Mouse (Mus musculus) layer of hippocampus, adult 2 months (tissue): ENCODE data around the gene Gatad2b. TPM values are rescaled to one million over a fixed set of nuclear protein-coding genes. Genes with fewer than 3 reads are reported as not detected.
A peak's percentile ranks its signal among the peaks of the same experiment; 100 is the strongest.
"Not testable (repeated sequence)": the region's sequence is repeated elsewhere in the genome, so short reads cannot be mapped to it uniquely, and the experiment has no call there.

Experiments
- DNase-seq, 2 experiments: peaks; one replicate each; pipeline ENCODE4 v3.0.0; 2022; ENCODE audit warnings: low spot score in 2 of 2
- H3K27ac ChIP-seq: fragments of 200-600 bp; 2 replicates; pipeline ENCODE4 v1.8.1; 2022
- H3K4me3 ChIP-seq: fragments of 200-600 bp; 2 replicates; pipeline ENCODE4 v1.8.1; 2022; ENCODE audit warnings: mild to moderate bottlenecking
- CTCF ChIP-seq: fragments of 200-600 bp; conservative IDR thresholded peaks from 2 replicates; pipeline ENCODE4 v1.8.1; 2022; ENCODE audit warnings: antibody characterized with exemption, mild to moderate bottlenecking, moderate library complexity
- total RNA-seq, 2 experiments: library from RNA; stranded (reverse); gene quantifications; 2 replicates each; pipeline ENCODE4 v1.2.3; 2021

Gatad2b gene
- total RNA-seq, 2 experiments from 2014 or later = 107 to 108 TPM

DNA sequence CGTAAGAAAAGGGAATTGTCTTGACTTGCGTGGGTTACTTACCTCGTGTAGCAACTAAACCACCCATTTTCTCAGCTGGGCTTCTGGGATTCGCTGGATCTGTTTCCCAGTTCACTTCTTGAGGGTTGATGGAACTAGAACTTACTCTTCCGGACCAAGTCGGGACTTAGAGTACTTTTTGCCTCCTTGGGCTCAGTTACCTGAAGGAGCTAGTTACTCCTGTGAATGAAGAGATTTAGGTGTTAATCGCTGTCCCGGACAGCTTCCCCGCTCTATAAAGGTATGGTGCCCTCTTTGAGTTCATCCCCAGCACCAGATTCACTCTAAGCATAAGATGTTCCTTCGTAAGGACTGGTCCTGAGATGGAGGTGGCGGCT, 1.1 kb downstream of the Gatad2b start:
- no peak for DNase-seq
- no peak for TF ChIP-seq CTCF

DNA sequence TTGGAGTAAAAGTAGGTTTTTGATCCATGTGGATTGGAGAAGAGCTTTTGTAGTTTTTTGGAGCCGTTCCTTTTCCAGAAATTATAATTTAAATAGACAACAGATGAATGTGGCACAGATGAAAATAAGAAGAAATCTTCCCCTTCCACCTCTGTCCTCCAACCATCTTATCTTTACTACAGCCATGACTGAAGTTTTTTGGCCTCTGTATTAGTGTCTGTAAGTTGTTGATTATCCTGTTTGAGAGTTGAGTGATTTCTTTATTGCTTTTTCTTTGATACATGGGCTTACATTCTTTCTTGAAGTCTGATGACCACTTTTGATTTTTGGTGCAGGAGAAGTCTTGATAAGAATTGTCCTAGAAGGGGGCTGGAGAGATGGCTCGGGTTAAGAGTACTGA, 1.7 kb downstream of the Gatad2b start:
- no peak for DNase-seq
- no peak for TF ChIP-seq CTCF
- Histone ChIP-seq H3K4me3 (peak overlapping the region; percentile 68), H3K27ac (0 out of 2 replicates have a peak overlapping the region, but pooled peaks have one; percentile 98)

More for the DNA sequence above, 1.1 kb downstream of the Gatad2b start:
- Histone ChIP-seq H3K4me3 (peak overlapping the region; percentile 68), H3K27ac (peak overlapping the region; percentile 98)

DNA sequence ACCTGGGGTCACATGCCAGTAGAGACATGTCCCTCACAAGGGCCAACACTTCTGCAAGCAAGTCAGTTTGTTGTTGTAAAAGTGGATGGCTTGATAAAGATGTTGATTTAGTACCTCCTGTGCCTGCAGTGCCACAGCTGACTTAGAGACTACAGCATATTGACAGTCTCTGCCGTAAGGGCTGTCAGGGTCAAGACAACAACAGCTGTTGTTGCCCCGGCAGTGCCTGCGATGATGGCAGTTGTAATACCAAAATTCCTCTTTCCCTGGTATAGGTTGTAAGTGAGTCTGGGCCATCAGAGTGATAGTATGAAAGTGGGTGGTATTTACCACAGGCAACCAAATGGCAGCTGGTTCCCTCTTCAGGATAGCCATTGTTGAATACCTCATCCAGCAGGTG, 12.8 kb downstream of the Gatad2b start:
- H3K4me3 ChIP-seq = no peak overlapping the region
- TF ChIP-seq CTCF = no peak
- no peak overlapping the region for H3K27ac ChIP-seq
- no peak for DNase-seq

DNA sequence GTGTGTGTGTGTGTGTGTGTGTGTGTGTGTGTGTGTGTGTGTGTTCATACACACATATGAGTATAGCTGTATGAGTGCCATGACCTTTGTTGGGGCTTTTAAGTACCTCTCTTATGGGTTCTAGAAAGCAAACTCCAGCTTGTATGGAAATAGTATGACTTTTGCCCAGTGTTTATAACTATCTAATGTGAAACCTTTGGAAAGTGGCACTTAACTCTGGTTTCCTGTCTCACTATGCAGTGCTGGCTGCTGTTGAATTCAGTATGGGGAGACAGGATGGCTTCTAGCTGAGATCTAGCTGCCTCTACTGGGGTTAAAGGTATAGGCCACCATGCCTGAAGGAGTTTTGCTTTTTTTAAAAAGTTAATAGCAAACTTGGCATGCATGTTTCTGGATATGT, 16.6 kb downstream of the Gatad2b start:
- Histone ChIP-seq H3K27ac (no peak overlapping the region), H3K4me3 (no peak overlapping the region)
- TF ChIP-seq CTCF = no peak
- DNase-seq = no peak

GRCm38 (mm10) chr3:90313367-90313766, 20.4 kb downstream of the Gatad2b start:
- H3K4me3 ChIP-seq = no peak overlapping the region
- H3K27ac ChIP-seq = no peak overlapping the region
- peak; percentile 68 for TF ChIP-seq CTCF
- no peak for DNase-seq

DNA sequence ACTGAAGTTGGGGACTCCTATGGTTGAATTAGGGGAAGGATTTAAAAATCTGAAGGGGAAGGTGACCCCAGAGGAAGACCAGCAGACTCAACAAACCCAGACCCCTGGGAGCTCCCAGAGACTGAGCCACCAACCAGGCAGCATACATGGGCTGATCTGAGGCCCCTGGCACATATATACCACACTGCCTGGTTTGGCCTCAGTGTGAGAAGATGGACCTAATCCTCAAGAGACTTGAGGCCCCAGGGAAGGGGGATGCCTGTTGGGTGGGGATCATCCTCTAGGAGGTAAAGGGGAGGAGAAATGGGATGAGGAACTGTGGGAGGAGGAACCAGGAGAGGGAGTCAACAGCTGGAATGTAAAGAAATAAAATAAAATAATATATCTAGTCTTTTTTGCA, 21.3 kb downstream of the Gatad2b start:
- DNase-seq = no peak
- TF ChIP-seq CTCF = no peak
- H3K4me3 ChIP-seq = no peak overlapping the region
- H3K27ac ChIP-seq = no peak overlapping the region

- H3K4me3 ChIP-seq = no peak overlapping the region
- no peak for TF ChIP-seq CTCF
- peak overlapping the region; percentile 43; the same call in 1 of the 2 replicates for H3K27ac ChIP-seq
- DNase-seq = no peak
Observed at GRCm38 (mm10) chr3:90322289-90322688, 29.3 kb downstream of the Gatad2b start.

DNA sequence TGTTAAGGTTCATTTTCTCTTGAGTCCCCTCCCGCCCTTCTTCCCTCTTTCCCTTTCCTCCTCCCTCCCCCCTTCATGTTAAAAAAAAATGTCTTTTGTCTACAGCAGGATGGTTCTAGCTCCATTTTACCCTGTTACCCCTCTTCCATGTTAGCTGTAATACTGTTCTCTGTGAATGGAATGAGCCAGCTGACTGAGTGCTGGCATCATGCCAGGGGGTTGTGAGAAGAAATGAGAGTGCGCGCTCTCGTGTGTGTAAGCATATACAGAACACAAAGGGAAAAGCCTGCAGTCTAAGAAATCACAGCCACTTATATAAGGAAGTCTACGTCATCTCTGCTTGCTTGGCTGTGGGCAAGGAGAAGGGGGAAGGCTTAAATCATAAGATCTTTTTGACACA, 30.1 kb downstream of the Gatad2b start:
- H3K27ac ChIP-seq = peak overlapping the region; percentile 43; the same call in 1 of the 2 replicates
- TF ChIP-seq CTCF = no peak
- H3K4me3 ChIP-seq = no peak overlapping the region
- DNase-seq = peak; percentile 63 to 67

DNA sequence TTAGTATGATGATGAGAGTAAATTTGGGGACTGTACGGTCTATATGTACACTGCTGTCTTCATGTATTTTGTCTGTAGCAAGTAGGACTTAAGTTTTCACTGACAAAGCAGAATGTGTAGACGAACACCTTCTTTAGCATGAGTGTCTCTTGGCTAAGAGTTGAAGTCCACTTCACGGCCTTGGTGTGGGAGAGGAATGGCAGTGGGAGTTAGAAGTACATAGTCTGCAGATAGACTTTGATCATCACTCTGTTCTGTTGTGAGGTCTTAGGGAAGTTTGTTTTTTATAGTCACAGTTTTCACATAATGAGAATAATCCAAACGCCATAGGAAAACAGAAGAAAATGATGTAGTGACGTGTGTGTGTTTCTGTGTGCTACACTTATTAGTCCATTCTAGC, 39.5 kb downstream of the Gatad2b start:
- no peak for DNase-seq
- no peak overlapping the region for H3K27ac ChIP-seq
- no peak overlapping the region for H3K4me3 ChIP-seq
- no peak for TF ChIP-seq CTCF

DNA sequence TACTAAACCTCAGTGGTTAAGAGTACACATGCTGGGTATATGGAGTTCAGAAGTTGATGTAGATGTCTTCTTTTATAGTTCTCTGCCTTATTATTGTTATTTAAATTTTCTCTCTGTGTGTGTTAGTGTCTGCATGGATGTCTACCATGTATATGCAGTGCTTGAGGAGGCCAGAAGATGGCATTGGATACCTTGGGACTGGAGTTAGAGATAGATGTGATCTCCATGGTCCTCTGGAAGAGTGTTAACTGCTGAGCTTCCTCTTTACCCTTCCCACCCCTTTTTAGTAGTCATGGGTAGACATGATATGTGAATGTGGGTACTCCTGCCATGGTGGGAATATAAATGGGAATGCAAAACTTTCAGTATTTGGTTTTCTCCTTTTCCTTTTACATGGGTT, 42.5 kb downstream of the Gatad2b start:
- H3K4me3 ChIP-seq = no peak overlapping the region
- peak; percentile 19; the same call in 1 of the 2 replicates for TF ChIP-seq CTCF
- H3K27ac ChIP-seq = no peak overlapping the region
- no peak for DNase-seq

DNA sequence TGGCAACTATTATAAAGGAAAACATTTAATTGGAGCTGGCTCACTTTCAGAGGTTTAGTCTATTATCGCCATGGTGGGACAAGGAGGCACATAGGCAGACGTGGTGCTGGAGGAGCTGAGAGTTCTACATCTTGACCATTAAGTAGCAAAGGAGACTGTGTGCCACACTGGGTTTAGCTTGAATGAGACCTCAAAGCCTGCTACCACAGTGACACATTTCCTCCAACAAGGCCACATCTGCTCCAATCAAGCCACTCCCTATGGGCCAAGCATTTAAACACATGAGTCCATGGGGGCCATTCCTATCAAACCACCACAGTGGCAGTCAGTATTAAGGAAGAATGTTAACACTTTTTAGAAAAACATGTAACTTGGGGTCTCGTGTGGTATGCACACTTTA, 45.2 kb downstream of the Gatad2b start:
- TF ChIP-seq CTCF = no peak
- DNase-seq = no peak
- Histone ChIP-seq H3K4me3 (no peak overlapping the region), H3K27ac (no peak overlapping the region)

DNA sequence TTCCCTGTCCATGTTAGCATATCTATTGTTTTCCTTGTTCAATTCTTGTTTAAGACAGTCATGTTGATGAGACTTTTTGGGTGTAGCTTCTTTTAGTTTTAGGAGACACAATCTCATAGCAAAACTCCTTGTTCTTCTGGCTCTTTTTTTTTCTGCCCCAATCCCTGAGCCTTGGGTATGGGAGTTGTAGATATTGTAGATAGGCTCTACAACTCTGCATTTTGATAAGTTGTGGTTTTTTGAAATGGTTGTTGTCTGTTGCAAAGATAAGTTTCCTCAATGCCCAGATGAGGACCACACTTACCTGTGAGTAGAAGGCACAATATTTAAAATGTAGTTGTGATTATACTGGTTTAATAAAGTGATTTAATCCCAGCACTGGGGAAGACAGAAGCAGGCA, 47.2 kb downstream of the Gatad2b start:
- no peak for TF ChIP-seq CTCF
- DNase-seq = no peak
- Histone ChIP-seq H3K27ac (no peak overlapping the region), H3K4me3 (no peak overlapping the region)

- not testable (repeated sequence) for H3K27ac ChIP-seq, H3K4me3 ChIP-seq, DNase-seq
- TF ChIP-seq CTCF = peak; percentile 58
Observed at GRCm38 (mm10) chr3:90342853-90343252, 49.9 kb downstream of the Gatad2b start.

- TF ChIP-seq CTCF = peak; percentile 46
- Histone ChIP-seq H3K27ac (no peak overlapping the region), H3K4me3 (no peak overlapping the region)
- DNase-seq = no peak
Observed at GRCm38 (mm10) chr3:90347847-90348246, 54.9 kb downstream of the Gatad2b start.

- Histone ChIP-seq H3K4me3 (no peak overlapping the region), H3K27ac (no peak overlapping the region)
- no peak for TF ChIP-seq CTCF
- no peak for DNase-seq
Observed at GRCm38 (mm10) chr3:90357959-90358358, 65.0 kb downstream of the Gatad2b start.
